Mouse (Mus musculus): ENCODE results near the gene Glyatl3. TPM values are rescaled to one million over a fixed set of nuclear protein-coding genes. Genes with fewer than 3 reads are reported as not detected.

Gene Glyatl3
- polyA plus RNA-seq, 1 experiment = not detected

DNA sequence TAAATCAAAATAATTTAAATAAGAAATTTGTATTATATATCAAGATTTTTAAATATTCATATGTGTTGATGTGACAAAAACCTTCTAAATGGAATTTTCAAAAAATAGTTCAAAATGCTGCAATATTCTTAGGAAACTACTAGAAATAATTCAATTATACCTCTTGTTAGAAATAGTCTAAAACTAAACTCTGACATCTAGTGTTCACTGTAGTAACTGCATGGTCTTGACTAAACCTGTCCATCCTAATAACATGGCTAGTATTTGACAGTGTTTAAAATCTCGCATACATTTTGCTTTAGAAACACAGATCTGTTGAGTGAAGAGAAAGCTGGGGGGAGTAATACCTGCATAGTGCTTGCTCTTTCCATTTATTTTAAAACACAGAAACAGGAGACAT is 17.3 kb downstream of the Glyatl3 start:
- Histone ChIP-seq H3K9me3 (ENCODE audit: control insufficient read depth, low read length) (no peaks in the 10 kb centered on the region), H3K4me1 (ENCODE audit: control insufficient read depth) (peaks cover 11% of the 10 kb centered on the region), H3K27me3 (ENCODE audit: control insufficient read depth) (no peaks in the 10 kb centered on the region), H3K4me3 (replicated peaks) (no peak overlapping the region), H3K36me3 (ENCODE audit: control insufficient read depth) (no peaks in the 10 kb centered on the region)
- TF ChIP-seq GATA1 (IDR thresholded peaks at IDR 0.05; ENCODE audit: low read length) = no peak
- no peak for TF ChIP-seq TAL1 (IDR thresholded peaks at IDR 0.05; ENCODE audit: low read length)

DNA sequence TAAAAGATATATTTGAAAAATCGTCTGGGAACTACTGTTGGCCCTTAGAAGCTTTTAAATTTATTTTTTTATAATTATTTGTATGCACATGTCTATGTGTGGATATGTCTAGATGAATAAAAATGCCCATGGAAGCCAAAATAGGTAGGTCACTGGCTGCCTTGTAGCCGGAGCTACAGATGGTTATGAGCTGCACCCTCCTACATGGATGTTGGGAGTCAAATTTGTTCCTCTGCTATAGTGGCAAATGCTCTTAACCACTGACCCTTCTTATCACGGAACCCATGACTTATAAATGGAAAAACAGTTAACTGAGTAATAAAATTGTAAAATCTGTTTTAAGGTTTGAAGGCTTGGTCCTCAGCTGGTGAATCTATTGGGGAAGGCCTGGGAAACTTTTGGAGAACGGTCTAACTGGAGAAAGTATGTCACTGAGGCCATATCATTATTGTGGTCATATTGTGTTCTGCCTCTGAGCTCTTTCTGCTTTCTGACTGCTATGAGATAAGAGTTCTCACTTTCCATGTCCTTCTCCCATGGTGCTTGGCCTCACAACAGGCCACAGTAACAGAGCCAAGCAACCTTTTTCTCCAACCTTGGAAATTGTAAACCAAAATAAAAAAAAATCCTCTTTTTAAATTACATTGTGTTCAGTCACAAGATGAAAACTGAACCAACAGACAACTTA is 26.2 kb downstream of the Glyatl3 start:
- no peaks in the 10 kb centered on the region for H3K36me3 ChIP-seq (ENCODE audit: control insufficient read depth)
- no peak for TF ChIP-seq TAL1 (IDR thresholded peaks at IDR 0.05; ENCODE audit: low read length)
- TF ChIP-seq GATA1 (IDR thresholded peaks at IDR 0.05; ENCODE audit: low read length) = no peak
- no peak overlapping the region for H3K4me3 ChIP-seq (replicated peaks)
- H3K27me3 ChIP-seq (ENCODE audit: control insufficient read depth) = no peaks in the 10 kb centered on the region
- H3K9me3 ChIP-seq (ENCODE audit: control insufficient read depth, low read length) = no peaks in the 10 kb centered on the region
- H3K4me1 ChIP-seq (ENCODE audit: control insufficient read depth) = peaks cover 4% of the 10 kb centered on the region

DNA sequence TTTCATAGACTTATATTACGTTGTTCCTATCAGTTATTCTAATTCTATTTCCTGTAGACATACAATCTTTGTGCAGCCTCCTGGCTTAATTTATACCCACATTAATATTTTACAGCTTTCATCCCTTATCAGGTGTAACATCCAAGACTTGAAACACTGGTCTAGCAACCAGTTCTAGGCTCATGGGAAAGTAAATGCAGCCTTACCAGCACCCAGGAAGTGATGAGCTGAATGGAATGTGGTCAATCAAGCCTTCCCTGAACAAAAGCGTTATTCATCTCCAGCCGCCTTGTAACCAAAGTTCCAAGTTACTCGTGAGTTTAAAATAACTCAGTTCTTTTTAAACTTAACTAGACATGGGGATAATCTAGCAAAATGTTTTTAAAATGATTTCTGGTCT is 29.0 kb downstream of the Glyatl3 start:
- no peak for TF ChIP-seq GATA1 (IDR thresholded peaks at IDR 0.05; ENCODE audit: low read length)
- no peak for TF ChIP-seq TAL1 (IDR thresholded peaks at IDR 0.05; ENCODE audit: low read length)
- H3K4me1 ChIP-seq (ENCODE audit: control insufficient read depth) = peaks cover 13% of the 10 kb centered on the region
- no peaks in the 10 kb centered on the region for H3K9me3 ChIP-seq (ENCODE audit: control insufficient read depth, low read length)
- no peaks in the 10 kb centered on the region for H3K36me3 ChIP-seq (ENCODE audit: control insufficient read depth)
- H3K4me3 ChIP-seq (replicated peaks) = no peak overlapping the region
- no peaks in the 10 kb centered on the region for H3K27me3 ChIP-seq (ENCODE audit: control insufficient read depth)

DNA sequence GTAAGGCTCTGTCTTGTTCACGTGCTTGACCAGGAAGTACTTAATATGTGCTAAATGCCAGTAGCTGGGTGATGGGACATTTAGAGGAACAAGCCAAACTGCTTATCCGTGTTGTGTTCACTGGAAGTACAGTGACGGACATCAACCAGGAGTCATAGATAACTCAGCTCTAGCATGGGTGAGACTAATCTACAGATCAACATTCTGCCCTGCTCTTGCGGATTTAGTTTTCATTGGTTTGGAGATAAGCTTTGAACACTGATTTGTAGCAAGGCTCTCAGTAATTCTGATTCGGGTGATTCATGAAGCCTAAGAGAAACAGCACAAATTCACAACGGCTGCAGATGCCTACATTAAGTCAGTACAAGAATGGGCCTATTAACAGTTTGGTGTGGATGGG is 32.0 kb downstream of the Glyatl3 start:
- TF ChIP-seq TAL1 (IDR thresholded peaks at IDR 0.05; ENCODE audit: low read length) (no peak), GATA1 (IDR thresholded peaks at IDR 0.05; ENCODE audit: low read length) (no peak)
- H3K9me3 ChIP-seq (ENCODE audit: control insufficient read depth, low read length) = no peaks in the 10 kb centered on the region
- H3K4me1 ChIP-seq (ENCODE audit: control insufficient read depth) = peaks cover 22% of the 10 kb centered on the region
- H3K27me3 ChIP-seq (ENCODE audit: control insufficient read depth) = peaks cover 3% of the 10 kb centered on the region; the same call in 1 of the 2 replicates
- no peak overlapping the region for H3K4me3 ChIP-seq (replicated peaks)
- H3K36me3 ChIP-seq (ENCODE audit: control insufficient read depth) = no peaks in the 10 kb centered on the region

DNA sequence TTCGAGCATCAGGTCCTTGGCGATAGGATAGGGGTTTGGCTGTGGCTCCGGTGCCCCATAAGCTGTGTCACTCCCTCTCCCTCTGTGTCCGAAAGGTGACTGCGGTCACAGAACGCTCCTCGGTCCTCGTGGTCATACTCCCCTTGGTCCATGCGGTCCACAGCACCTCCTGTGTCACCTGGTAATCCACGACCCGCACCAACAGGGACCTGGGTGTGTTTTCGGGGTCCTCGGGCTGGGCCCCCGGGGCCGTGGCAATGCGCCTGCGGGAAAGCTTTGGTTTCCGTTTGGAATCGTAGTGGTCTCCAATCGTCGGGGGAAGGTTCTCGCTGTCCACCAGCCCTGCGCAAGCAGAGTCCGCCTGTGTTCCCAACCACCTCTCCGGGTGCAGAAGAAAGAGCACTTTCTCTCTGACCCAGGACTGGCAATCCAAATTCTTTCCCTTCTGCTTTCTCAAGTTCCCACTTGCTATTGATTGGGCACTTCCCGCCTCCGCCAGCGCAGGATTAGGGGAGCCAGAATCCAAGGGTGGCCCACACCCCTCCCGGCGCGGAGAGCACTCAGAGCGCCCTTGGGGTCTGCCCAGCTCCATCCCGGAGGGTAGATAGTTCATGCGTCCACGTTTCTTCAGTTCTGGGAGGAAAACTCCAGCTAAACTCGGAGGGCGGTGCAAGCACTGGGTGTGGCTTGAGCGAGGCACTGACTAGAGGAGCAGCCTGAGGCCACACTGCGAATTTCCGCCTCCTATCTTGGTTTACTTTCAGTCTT is 34.0 kb downstream of the Glyatl3 start, which contains the start of gene 9130008F23Rik:
Gene 9130008F23Rik (minus strand): TSS at position 636 of the 768 bp plus-strand sequence.
- Histone ChIP-seq H3K4me1 (ENCODE audit: control insufficient read depth) (peaks cover 22% of the 10 kb centered on the region), H3K36me3 (ENCODE audit: control insufficient read depth) (no peaks in the 10 kb centered on the region)
- no peak for TF ChIP-seq GATA1 (IDR thresholded peaks at IDR 0.05; ENCODE audit: low read length)
- TF ChIP-seq TAL1 (IDR thresholded peaks at IDR 0.05; ENCODE audit: low read length) = no peak

DNA sequence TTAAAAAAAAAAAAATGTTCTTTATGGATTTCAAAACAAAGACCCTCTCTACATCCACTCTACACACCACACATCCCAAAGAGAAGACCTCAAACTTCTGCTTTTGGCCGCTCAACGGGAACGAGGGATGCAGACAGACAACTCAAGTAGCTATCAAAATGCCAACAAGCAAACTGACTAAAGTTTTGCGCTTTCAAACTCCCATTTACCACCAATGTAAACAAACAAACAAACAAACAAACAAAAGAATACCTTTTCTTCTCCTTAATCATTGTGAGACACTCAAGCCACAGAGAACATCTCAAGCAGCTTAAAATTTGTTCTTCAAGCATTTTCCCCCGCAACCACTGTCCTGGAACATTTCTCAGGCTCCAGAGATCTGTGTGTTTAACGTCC is 34.6 kb downstream of the Glyatl3 start:
- H3K4me1 ChIP-seq (ENCODE audit: control insufficient read depth) = peaks cover 22% of the 10 kb centered on the region
- no peaks in the 10 kb centered on the region for H3K9me3 ChIP-seq (ENCODE audit: control insufficient read depth, low read length)
- peaks cover 3% of the 10 kb centered on the region; the same call in 1 of the 2 replicates for H3K27me3 ChIP-seq (ENCODE audit: control insufficient read depth)
- H3K4me3 ChIP-seq (replicated peaks) = peak overlapping the region; percentile 84
- no peaks in the 10 kb centered on the region for H3K36me3 ChIP-seq (ENCODE audit: control insufficient read depth)
- TF ChIP-seq GATA1 (IDR thresholded peaks at IDR 0.05; ENCODE audit: low read length) = no peak
- TF ChIP-seq TAL1 (IDR thresholded peaks at IDR 0.05; ENCODE audit: low read length) = no peak

More for the DNA sequence above, 34.0 kb downstream of the Glyatl3 start, which contains the start of gene 9130008F23Rik:
- Histone ChIP-seq H3K9me3 (ENCODE audit: control insufficient read depth, low read length) (no peaks in the 10 kb centered on the region), H3K27me3 (ENCODE audit: control insufficient read depth) (peaks cover 3% of the 10 kb centered on the region; the same call in 1 of the 2 replicates), H3K4me3 (replicated peaks) (peak within 1 kb of the TSS; percentile 84)

DNA sequence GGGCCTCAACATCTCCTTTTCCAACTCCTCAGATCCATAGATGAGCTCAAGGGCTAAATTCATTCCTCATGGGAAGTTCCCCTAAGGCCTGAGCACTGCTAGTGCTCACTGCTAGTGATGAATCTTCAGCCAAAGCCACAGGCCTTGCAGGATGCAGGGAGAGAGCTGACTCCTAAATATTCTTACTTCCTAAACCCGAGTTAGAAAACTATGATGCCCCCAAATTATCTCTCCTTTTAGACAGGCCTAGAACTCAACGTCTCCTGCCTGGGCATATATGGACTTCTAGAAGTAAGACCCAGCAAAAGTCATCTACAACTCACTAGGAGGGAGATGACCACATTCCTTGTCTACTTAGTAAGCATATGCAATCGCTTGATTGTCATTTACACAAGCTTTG is 36.4 kb downstream of the Glyatl3 start:
- H3K27me3 ChIP-seq (ENCODE audit: control insufficient read depth) = peaks cover 3% of the 10 kb centered on the region; the same call in 1 of the 2 replicates
- TF ChIP-seq GATA1 (IDR thresholded peaks at IDR 0.05; ENCODE audit: low read length) (no peak), TAL1 (IDR thresholded peaks at IDR 0.05; ENCODE audit: low read length) (no peak)
- no peaks in the 10 kb centered on the region for H3K9me3 ChIP-seq (ENCODE audit: control insufficient read depth, low read length)
- H3K4me3 ChIP-seq (replicated peaks) = no peak overlapping the region
- peaks cover 22% of the 10 kb centered on the region for H3K4me1 ChIP-seq (ENCODE audit: control insufficient read depth)
- no peaks in the 10 kb centered on the region for H3K36me3 ChIP-seq (ENCODE audit: control insufficient read depth)

DNA sequence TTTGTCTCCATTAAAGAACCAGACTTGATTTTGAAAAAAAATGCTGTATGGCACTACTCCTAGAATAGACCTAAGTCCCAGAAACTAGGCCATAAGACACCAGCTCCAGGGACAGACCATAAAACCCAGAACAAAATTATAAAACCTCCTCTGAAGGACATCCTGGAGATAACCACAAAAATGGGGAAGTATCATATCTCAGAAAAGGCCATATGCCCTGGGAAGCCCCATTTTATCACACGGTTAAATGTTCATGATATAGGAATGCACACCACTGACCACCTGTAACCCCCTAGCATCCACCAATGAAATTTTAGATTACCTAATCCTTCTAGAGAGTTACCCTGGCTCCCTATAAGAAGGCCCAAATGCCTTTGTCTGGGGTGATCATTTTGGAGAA is 38.6 kb downstream of the Glyatl3 start:
- H3K36me3 ChIP-seq (ENCODE audit: control insufficient read depth) = no peaks in the 10 kb centered on the region
- no peak overlapping the region for H3K4me3 ChIP-seq (replicated peaks)
- H3K4me1 ChIP-seq (ENCODE audit: control insufficient read depth) = peaks cover 18% of the 10 kb centered on the region
- no peaks in the 10 kb centered on the region for H3K9me3 ChIP-seq (ENCODE audit: control insufficient read depth, low read length)
- peaks cover 3% of the 10 kb centered on the region; the same call in 1 of the 2 replicates for H3K27me3 ChIP-seq (ENCODE audit: control insufficient read depth)
- no peak for TF ChIP-seq GATA1 (IDR thresholded peaks at IDR 0.05; ENCODE audit: low read length)
- no peak for TF ChIP-seq TAL1 (IDR thresholded peaks at IDR 0.05; ENCODE audit: low read length)

DNA sequence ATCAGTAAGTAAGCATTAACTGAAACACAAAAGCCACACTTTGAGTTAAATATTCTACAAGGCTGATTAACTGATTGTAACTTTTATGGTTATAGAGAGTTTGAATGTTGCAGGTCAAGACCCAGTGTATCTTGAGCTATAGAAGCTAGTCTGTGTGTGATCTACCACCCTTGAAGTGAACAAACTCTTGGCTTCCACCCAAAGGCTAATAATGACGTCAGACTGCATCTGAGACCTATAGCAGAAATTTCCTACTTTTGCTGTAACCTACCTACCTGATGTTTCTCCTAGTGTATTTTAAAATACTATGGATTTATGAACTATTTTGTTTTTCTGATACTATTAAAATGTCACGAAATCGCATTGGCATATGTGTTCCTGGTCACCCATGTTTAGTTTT is 39.4 kb downstream of the Glyatl3 start:
- no peaks in the 10 kb centered on the region for H3K9me3 ChIP-seq (ENCODE audit: control insufficient read depth, low read length)

More for the DNA sequence above, 39.4 kb downstream of the Glyatl3 start:
- no peaks in the 10 kb centered on the region for H3K36me3 ChIP-seq (ENCODE audit: control insufficient read depth)
- TF ChIP-seq GATA1 (IDR thresholded peaks at IDR 0.05; ENCODE audit: low read length) (no peak), TAL1 (IDR thresholded peaks at IDR 0.05; ENCODE audit: low read length) (no peak)
- H3K27me3 ChIP-seq (ENCODE audit: control insufficient read depth) = peaks cover under 1% of the 10 kb centered on the region; the same call in 1 of the 2 replicates
- H3K4me1 ChIP-seq (ENCODE audit: control insufficient read depth) = peaks cover 9% of the 10 kb centered on the region
- no peak overlapping the region for H3K4me3 ChIP-seq (replicated peaks)

Data from erythroblast, embryonic 14.5 days (primary cell).